Mouse (Mus musculus): ENCODE measurements at regions not wholly inside any gene's neighbourhood (a gene's known extent, or its start where the extent isn't known, plus 50 kb on each side); places are given as distances from the start of the nearest gene placed in this dataset.

DNA sequence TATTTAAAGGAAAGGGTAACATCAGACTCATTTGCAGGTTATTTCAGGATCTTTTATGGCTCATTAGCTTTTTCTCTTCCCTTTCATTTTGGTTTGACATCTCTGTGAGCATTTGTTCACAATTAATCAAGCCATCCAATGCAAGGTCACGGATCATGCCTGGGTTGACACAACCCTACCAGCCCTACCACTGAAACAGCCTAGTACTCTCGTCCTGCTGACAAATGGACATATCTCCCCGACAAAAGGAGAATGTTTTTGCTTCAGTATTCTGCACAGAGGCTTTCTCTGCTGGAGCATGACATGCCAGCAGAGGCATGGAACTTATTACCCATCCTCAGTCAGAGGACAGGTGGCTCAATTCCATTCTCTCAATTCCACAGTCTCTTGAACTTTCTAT, 328.5 kb upstream of the Celf2 start:
- no peak for TF ChIP-seq CTCF (conservative IDR thresholded peaks at IDR 0.05; ENCODE audit: low read length)
- TF ChIP-seq POU5F1 (IDR thresholded peaks at IDR 0.05; ENCODE audit: borderline replicate concordance, low read length) = no peak

Data from E14TG2a.4 (cell line).